Mouse (Mus musculus): ENCODE results near the gene Pdcd6ip. TPM values are rescaled to one million over a fixed set of nuclear protein-coding genes. Genes with fewer than 3 reads are reported as not detected.

Gene Pdcd6ip
- total RNA-seq (2023), result 199 TPM

DNA sequence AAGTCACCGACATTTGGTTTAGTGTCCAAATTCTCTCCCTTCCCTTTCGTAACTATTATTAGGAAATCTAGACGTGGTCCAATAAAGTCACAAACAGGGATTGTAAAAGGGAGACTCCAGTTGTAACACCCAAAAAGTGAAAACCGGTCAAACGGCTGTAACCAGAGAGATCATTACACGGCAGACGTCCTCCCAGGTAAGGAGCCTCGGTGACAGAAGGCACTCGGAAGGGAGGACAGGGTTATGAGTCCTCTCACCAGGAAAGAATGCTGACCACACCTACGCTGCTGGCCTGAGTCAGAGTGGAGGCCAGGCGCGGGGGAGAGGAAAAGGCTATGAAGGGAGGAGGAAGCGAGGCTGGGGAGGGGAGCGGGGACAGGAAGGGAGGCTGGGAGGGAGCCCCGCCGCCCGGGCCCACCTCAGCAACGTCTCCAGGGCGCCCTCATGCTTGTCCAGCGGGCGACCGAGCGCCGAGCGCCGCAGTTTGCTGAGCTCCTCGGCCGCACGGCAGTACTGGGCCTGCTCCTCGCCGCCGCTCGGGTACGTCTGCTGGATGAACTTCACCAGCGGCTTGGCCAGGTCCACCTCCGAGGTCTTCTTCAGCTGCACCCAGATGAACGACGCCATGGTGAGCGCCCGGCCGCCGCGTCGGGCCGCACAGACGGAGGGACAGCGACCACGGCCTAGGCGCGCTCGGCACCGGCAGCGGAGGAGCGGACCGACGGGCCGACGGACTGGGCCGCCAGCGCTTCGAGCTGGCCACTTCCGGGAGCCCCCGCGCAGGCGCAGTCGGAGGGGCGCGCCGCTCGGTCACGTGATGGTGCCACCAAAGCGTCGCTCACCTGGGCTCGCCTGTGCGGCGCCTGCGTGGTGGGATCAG, at the start of gene Pdcd6ip:
Gene Pdcd6ip (minus strand): TSS at position 779 of the 880 bp plus-strand sequence.

DNA sequence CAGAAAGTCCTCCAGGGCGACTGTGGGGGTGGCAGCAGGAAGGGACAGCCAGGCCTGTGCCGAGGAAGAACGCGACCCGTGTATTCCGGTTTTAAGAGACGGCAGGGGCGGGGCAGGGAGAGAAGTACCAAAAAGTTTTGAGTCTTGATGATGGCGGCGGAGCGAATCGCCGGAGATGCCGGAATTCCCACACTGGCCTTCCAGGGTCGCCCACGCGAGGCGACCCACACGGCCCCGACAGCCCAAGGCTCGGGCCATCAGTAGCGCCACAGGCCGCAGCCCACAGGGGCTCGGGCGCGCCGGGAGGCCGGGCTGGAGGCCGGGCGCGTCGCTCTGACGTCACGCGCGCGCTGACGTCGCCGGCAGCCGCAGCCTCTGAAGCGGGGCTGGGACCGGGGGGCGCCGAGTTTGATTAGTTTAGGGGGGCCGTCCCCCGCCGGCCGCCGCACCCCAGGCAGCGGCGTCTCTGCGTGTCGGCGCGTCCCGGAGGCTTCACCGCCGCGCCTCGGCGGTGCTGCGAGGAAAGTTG, 33.1 kb upstream of the Pdcd6ip start, which contains the start of gene Clasp2:
Gene Clasp2 (plus strand): TSS at position 366 of the 529 bp plus-strand sequence.

Other genes starting within 250 kb of the Pdcd6ip start
- 64.0 TPM for gene Clasp2, start 33.2 kb upstream of the Pdcd6ip start, total RNA-seq (2023)
- gene Ubp1, start 222.7 kb upstream of the Pdcd6ip start, total RNA-seq (2023), result 113 TPM